Mouse (Mus musculus): ENCODE data around the gene Glipr1l3. TPM values are rescaled to one million over a fixed set of nuclear protein-coding genes. Genes with fewer than 3 reads are reported as not detected.
"Not testable (repeated sequence)": the region's sequence is repeated elsewhere in the genome, so short reads cannot be mapped to it uniquely, and the experiment has no call there.

Gene Glipr1l3
- not detected for total RNA-seq (2021)
- long read RNA-seq, experiment 1, result 0 reads
- long read RNA-seq, experiment 2, result 0 reads

GRCm38 (mm10) chr10:112159882-112160560 lies at the start of gene Glipr1l3:
Gene Glipr1l3 (minus strand): TSS chr10:112160327.
- peak; percentile 55 for DNase-seq

GRCm38 (mm10) chr10:112203463-112203862 lies 43.3 kb upstream of the Glipr1l3 start:
- DNase-seq, result no peak

- DNase-seq, result not testable (repeated sequence)
Observed at GRCm38 (mm10) chr10:112193919-112194318, 33.8 kb upstream of the Glipr1l3 start.

- not testable (repeated sequence) for DNase-seq
Observed at GRCm38 (mm10) chr10:112177027-112177426, 16.9 kb upstream of the Glipr1l3 start.

GRCm38 (mm10) chr10:112163168-112163766 lies 3.1 kb upstream of the Glipr1l3 start, which contains the start of gene Caps2:
Gene Caps2 (plus strand): TSS chr10:112163621.
- no peak for DNase-seq

GRCm38 (mm10) chr10:112139834-112140233 lies 20.3 kb downstream of the Glipr1l3 start:
- no peak for DNase-seq

- no peak for DNase-seq
Observed at GRCm38 (mm10) chr10:112138871-112139430, 21.2 kb downstream of the Glipr1l3 start.

- DNase-seq, result no peak
Observed at GRCm38 (mm10) chr10:112138050-112138870, 21.9 kb downstream of the Glipr1l3 start.

- no peak for DNase-seq
Observed at GRCm38 (mm10) chr10:112132194-112132593, 27.9 kb downstream of the Glipr1l3 start.

- DNase-seq, result not testable (repeated sequence)
Observed at GRCm38 (mm10) chr10:112127682-112128230, 32.4 kb downstream of the Glipr1l3 start.

GRCm38 (mm10) chr10:112125090-112125489 lies 35.0 kb downstream of the Glipr1l3 start:
- DNase-seq, result not testable (repeated sequence)

GRCm38 (mm10) chr10:112110401-112110800 lies 49.7 kb downstream of the Glipr1l3 start:
- DNase-seq, result no peak

- peak; percentile 63 for DNase-seq
Observed at GRCm38 (mm10) chr10:112105785-112106184, 54.3 kb downstream of the Glipr1l3 start.

Other genes with a start within 250 kb of the Glipr1l3 start
- gene Krr1, start 187.7 kb downstream of the Glipr1l3 start, total RNA-seq (2021), result 10 to 100 TPM; 25.0 to 25.4 TPM
- gene Glipr1, start 157.7 kb downstream of the Glipr1l3 start, total RNA-seq (2021), result under 1 TPM; 0.31 to 0.65 TPM
- gene Glipr1l1, start 100.1 kb downstream of the Glipr1l3 start, total RNA-seq (2021), result not detected
- gene Glipr1l2, start 77.0 kb downstream of the Glipr1l3 start, total RNA-seq (2021), result not detected
- not detected for gene Caps2, start 3.3 kb upstream of the Glipr1l3 start, total RNA-seq (2021)
- under 1 TPM; 0.34 to 0.49 TPM for gene Kcnc2, start 110.8 kb upstream of the Glipr1l3 start, total RNA-seq (2021)